Mouse (Mus musculus): ENCODE results near the gene Fam172a.

Fam172a gene

GRCm38 (mm10) chr13:77959493-77960272 lies 257.9 kb downstream of the Fam172a start:
- no peak for DNase-seq (ENCODE audit: low read depth, low spot score)

GRCm38 (mm10) chr13:77976248-77976647 lies 274.4 kb downstream of the Fam172a start:
- no peak for DNase-seq (ENCODE audit: low read depth, low spot score)

GRCm38 (mm10) chr13:77977121-77977520 lies 275.3 kb downstream of the Fam172a start:
- no peak for DNase-seq (ENCODE audit: low read depth, low spot score)

GRCm38 (mm10) chr13:77982105-77982851 lies 280.4 kb downstream of the Fam172a start:
- DNase-seq (ENCODE audit: low read depth, low spot score) = peak; percentile 38

GRCm38 (mm10) chr13:77982852-77983202 lies 281.0 kb downstream of the Fam172a start:
- DNase-seq (ENCODE audit: low read depth, low spot score) = no peak

- DNase-seq (ENCODE audit: low read depth, low spot score) = no peak
Observed at GRCm38 (mm10) chr13:77991189-77991886, 289.5 kb downstream of the Fam172a start.

GRCm38 (mm10) chr13:78004649-78005048 lies 302.8 kb downstream of the Fam172a start:
- no peak for DNase-seq (ENCODE audit: low read depth, low spot score)

- no peak for DNase-seq (ENCODE audit: low read depth, low spot score)
Observed at GRCm38 (mm10) chr13:78005344-78005743, 303.5 kb downstream of the Fam172a start.

- DNase-seq (ENCODE audit: low read depth, low spot score) = no peak
Observed at GRCm38 (mm10) chr13:78010176-78010575, 308.3 kb downstream of the Fam172a start.

GRCm38 (mm10) chr13:78024683-78025294 lies 323.0 kb downstream of the Fam172a start, which contains the start of gene Pou5f2:
Pou5f2 (plus strand) TSS chr13:78024902.
- no peak for DNase-seq (ENCODE audit: low read depth, low spot score)

- DNase-seq (ENCODE audit: low read depth, low spot score) = no peak
Observed at GRCm38 (mm10) chr13:78032821-78033220, 331.0 kb downstream of the Fam172a start.

GRCm38 (mm10) chr13:78037203-78037602 lies 335.4 kb downstream of the Fam172a start:
- DNase-seq (ENCODE audit: low read depth, low spot score) = no peak

GRCm38 (mm10) chr13:78043203-78043602 lies 341.4 kb downstream of the Fam172a start:
- DNase-seq (ENCODE audit: low read depth, low spot score) = no peak

- peak; percentile 13 for DNase-seq (ENCODE audit: low read depth, low spot score)
Observed at GRCm38 (mm10) chr13:78045116-78045515, 343.3 kb downstream of the Fam172a start.

- no peak for DNase-seq (ENCODE audit: low read depth, low spot score)
Observed at GRCm38 (mm10) chr13:78087751-78088150, 385.9 kb downstream of the Fam172a start.

- DNase-seq (ENCODE audit: low read depth, low spot score) = no peak
Observed at GRCm38 (mm10) chr13:78090701-78091100, 388.9 kb downstream of the Fam172a start.

GRCm38 (mm10) chr13:78091949-78092348 lies 390.1 kb downstream of the Fam172a start:
- DNase-seq (ENCODE audit: low read depth, low spot score) = no peak

GRCm38 (mm10) chr13:78094352-78094751 lies 392.5 kb downstream of the Fam172a start:
- no peak for DNase-seq (ENCODE audit: low read depth, low spot score)

GRCm38 (mm10) chr13:78095071-78095973 lies 393.5 kb downstream of the Fam172a start:
- DNase-seq (ENCODE audit: low read depth, low spot score) = no peak

GRCm38 (mm10) chr13:78098858-78099445 lies 397.1 kb downstream of the Fam172a start:
- no peak for DNase-seq (ENCODE audit: low read depth, low spot score)
